Mouse (Mus musculus) kidney, postnatal 36 days (tissue): Measurements from ENCODE around the gene Doc2b.

Experiments used
- DNase-seq, 2 experiments: peaks; one replicate each; pipeline ENCODE4 v3.0.0; 2021 to 2022; ENCODE audit warnings: mixed read lengths in 2 of 2

Doc2b gene

DNA sequence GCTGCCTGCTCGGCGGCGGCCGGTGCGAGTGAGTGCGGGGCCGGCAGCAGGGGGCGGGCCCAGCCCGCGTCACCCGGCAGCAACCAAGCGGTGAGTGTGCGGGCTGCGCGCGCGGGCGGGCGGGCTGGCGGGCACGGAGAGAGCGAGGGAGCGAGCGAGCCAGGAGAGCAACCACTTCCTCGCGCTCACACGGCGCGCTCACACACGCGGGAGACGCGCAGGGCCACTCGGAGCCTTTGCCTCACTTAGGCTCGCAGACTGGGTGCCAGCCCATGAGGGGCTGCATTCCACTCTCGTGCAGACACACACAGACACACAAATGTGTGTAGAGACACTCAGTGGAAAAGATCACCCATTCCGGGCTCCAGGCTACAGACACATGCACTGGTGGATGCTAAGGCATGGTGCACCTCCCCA, at the start of gene Doc2b:
TSS of gene Doc2b (minus strand) at position 21 of the 417 bp plus-strand sequence.
- DNase-seq: peak in 1 of 2 experiments; percentile 60

DNA sequence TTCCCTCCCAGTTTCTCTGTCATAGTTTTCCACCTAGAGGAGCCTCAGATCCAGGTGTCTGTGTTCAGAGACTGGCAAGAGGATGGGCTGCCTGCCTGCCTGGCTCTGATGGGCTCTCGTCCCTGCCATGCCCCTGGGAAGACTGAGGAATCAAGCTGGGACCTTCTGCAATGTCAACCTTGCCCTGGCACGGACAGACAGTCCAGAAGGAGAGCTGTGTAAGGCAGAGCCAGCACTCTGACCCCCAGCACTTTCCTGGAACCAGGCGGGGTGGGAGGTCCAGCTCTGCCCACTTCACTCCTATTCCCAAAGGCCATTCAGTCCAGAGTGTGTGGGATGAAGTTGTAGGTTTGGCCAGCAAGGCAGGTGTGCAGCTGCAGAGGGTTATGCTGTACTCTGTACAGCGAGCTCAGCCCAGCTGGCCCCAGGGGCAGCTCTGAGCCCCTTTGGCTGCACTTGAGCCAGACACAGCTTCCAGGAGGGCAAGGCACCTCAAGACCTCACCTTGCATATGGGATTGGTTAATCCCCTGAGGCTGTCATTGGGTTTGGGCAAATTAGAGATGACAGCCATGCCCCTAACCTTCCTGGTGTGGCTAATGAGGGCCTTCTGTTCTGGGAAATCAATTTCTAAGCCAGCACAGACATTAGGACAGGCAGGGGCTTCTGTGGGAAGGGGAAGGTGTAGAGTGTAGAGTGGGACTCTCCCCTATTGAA, 47.2 kb upstream of the Doc2b start:
- peak in 1 of 2 experiments; percentile 40 for DNase-seq

DNA sequence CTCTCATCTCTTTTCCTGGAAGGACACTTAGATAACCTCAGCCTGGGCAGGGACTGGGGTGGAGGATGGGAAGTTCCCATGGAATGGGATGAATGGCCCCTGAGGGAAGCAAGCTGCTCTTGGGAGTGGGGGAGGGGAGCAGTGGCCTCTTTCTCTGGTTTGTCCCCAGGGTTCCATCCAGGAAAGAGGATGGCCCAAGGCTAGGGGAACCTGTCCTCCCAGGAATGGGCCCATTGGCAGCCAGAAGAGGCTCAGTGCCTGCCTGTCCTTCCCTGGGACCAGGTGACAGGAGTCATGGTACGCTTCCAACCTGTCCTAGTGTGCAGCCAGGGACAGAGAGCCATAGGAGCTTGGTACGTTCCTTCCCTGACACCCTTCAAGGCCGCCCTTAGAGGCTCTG, 45.7 kb upstream of the Doc2b start:
- DNase-seq: no peak

DNA sequence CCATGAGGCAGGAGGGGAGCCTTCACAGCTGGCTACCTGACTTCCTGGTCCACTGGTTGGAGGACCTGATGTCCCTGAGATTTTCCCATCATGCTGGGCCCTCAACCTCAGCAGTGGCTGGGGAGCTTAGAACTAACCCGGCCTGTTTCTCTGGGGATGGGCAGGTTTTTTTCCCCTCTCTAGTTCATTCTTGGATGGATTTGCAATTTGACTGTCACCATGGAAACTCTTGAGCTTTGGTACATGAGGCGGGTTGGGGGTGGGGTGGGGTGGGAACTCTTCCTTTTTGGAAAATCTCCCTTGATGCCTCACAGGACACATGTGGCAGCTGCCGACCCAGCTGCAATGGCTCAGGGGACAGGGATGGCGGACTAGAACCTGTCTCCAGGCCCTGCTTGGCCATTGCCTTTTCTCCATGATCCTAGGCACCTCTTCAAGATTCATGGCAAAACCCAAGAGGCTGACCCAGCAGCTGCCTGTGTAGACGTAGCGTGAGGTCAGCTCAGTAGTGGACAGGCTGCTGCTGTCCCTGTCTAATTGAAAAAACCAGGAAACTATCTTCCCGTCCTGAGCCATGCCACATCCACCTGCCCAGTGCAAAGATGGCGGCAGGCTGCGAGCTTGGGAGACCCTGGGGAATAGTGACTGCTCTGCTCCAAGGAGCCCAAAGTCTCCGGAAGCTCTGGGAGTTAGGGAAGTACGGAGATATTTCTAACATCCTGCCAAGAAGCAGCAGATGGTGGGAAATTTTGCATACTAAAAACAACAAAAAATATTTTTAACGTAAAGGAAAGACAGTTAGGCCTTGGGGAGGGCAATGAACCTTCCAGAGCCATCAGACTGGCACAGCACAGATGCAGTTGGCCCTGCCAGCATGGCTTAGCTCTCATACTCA, 43.9 kb upstream of the Doc2b start:
- no peak for DNase-seq

DNA sequence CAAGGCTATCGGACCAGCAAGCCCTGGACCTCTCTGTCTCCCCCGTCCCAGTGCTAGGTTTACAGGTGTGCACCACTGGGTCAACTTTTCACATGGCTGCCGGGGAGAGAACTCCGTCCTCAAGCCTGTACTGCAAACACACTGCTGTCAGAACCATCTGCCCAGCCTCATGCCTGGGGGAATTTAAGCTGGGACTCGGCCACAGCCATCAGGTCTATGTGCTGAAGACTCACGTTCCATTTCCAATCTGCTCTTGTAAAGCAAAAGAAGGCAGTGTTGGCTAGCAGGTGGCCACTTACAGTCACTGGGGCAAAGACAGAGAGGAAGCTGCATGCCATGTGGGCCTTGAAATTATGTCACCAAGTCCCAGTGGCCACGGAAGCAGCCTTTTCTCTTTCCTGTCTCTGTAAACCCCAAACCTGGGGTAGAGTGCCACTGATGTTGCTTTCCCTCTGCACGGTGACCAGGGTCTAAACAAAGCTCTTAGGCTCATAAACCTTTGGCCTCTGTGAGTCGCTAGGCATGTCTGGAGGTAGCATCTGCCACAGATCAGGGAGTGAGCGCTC, 43.1 kb upstream of the Doc2b start:
- no peak for DNase-seq

DNA sequence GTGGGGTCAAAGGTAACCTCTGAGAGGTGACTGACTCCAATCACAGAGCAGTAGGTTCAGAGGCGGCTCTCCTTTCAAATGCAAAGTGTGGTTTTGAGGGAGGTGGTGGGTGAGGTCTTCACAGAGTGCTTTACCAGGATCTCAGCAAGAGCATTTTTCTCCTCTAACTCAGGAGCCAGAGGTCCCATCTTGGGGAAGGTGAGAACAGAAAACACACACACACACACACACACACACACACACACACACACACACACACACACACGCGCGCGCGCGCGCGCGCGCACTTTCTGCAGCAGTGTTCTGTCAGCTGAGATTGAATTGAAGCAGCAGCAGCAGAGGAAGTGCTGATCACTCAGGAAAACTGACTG, 40.4 kb upstream of the Doc2b start:
- DNase-seq: no peak

DNA sequence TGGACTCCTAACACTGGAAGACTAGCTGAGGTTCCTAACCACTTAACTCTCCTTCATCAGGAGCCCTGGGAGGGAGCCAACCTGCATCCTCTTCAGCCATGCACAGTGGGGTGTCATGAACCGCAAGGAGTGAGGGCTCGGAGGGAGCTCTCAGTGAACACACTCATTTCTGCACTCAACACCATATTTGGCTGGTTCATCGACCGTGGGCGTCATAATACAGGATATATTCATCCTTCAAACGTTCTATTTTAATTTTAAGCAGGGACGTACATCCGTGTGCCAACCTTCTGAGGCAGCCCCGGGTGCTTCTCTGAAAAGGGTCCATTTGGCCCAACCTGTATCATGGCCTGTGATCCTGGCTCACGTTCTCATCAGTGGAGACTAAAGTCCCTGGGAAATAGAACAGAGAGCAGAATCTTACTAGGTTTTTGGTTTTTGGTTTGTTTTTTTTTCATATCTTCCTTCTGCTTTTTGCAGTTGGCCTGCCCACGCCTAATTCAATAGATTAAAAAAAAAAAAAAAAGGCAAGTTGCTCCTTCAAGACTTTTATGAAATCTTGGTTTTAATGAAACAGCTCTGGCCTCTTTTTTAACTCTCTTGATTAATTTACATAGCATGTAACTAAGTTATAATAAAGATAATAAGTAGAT, 39.9 kb upstream of the Doc2b start:
- DNase-seq: no peak

DNA sequence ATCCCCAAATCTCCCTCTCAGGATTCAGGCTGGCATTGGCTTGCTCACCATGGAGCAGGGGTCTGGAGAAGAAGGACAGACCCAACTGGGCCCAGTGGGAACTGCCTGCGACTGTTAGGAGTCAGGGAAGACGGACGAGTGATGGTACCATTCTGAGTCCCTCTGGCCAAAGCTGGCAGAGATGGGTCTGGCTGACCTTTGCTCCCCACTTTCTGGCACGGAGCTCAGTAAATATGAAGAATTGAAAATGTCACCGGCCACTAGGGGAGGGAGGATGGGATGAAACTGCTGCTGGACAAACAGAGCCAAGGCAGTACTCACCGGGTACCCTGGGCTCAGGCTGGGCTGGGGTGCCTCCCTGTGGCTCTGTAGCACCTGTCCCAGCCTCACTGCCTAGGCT, 37.2 kb upstream of the Doc2b start:
- DNase-seq: peak; percentile 32 to 67

DNA sequence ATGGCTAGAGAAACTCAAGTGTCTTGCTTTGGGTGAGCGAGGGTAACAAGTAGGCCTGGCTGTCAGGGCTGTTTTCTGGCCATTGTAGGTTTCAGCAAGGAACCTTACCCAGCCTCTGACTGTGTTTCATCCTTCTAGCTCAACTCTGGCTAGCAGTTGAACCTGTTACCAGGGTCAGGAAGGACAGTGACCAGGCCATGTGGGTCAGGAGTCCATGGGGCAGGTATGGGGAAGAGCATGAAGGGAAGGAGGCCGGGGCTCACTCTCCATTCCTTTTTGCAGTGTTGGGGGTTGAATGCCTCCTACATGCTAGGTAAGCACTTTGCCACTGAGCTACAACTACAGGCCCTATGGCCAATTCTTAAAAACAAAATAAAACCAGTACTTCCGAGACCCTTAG, 34.5 kb upstream of the Doc2b start:
- DNase-seq: peak; percentile 44 to 47

DNA sequence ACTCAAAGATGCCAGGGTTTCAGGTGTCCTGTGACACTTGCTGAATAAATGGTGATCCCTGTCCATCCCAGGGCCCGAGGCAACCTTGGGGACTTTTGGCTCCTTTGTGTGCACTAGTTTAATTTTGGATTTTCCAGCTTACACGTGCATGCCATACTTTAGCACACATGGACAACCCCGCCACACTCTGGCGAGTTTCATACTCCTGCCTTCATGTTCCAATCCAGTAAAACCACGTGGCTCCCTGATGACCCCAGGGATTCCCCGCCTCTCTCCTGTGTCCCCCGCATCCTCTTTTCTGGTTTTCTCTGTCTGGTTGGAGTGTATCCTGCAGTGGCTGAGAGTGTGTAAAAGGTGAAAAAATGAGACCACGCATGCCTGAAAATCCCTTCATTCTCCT, 31.6 kb upstream of the Doc2b start:
- DNase-seq: no peak

DNA sequence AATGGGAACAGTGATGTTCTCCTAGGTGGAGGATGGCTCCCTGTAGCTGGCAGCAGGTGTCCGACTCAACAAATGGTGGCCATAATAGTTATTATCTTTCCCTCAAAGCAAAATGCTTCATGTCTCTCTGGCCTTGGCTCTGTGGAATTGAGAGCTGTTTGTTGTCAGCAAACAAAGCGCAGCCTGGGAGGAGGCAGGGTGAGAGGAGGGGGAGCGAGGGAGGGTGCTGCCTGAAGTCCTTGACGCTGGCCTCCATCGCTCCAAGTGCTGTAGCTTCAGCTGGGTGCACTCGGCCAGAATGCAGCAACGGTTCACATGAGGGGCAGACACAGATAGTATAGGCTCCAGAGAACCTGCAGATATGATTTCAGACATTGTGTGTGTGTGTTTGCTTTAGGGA, 27.7 kb upstream of the Doc2b start:
- DNase-seq: no peak

DNA sequence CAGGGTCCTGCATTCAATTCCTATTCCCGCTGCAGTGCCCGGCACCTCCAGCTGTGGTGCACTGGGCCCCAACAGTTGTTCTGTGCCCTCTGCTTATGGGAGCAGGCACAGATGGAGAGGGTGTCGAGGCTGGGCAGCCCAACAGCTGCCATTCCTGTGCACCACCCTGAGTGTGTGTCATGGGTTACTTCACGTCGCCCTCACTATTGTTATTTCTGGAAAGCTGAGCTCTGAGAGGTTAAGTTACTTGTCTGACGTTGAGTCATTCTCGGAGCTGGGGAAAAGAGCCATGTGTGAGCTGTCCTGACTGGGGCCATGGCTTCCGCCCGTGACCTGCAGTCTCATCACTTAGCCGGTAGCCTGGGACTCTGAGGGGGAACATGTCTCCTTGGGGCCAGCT, 17.2 kb upstream of the Doc2b start:
- peak in 1 of 2 experiments; percentile 13 for DNase-seq

DNA sequence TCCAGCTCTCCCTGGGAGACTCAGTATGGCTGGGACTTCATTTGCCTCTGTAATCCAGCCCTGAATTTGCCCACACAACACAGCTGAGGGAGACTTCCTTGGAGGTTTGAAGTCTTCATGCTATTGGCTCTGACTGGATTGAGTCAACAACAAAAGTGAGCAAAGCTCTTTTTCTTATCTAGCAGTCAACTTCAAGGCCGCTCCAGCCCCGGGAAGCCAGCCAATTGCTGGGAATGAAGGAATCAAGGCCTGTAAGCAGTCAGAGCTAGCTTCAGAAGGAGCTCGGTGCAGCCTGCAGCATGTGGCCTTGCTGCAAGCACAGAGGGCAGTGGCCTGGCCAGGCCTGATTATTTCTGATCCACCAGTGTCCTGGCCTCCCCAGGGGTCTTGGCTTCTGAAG, 16.1 kb upstream of the Doc2b start:
- DNase-seq: peak; percentile 86 to 88

DNA sequence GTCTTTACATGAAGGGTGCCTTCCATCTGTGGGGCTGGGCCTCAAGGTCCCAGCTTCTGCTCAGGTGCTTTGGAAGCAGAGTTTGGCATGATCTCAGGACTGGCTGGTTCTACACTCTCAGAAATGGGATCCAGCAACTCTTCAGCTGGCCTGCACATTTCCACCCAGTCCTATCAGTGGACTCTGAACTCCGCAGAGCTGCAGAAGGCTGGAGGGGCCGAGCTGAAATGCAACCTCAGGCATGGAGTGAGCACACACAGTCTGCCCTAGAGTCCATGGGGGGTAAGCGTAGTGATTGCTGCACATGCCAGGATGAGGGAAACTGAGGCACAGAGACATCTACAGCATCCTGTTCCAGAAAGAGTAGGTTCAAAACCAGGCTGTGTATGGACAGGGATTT, 14.7 kb upstream of the Doc2b start:
- DNase-seq: no peak

DNA sequence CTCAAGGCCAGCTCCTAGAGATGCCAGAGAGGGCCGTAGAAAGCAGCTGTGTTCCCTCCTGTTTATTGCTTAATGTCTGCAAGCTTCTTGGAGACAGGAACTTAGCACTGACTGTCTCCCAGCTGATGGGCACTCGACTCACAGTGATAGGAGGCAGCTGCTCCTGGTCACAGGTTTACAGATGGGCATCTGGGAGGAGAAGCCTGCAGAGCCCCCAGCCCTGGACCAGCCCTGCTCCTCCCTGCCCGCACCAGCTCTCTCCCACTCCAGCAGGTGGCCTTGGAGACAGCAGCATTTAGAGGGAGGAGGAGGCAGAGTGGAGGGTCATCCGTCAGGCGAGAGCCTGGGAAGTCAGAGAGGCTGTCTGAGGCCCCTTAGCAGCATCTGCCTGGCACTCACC, 11.6 kb upstream of the Doc2b start:
- DNase-seq: peak in 1 of 2 experiments; percentile 22

DNA sequence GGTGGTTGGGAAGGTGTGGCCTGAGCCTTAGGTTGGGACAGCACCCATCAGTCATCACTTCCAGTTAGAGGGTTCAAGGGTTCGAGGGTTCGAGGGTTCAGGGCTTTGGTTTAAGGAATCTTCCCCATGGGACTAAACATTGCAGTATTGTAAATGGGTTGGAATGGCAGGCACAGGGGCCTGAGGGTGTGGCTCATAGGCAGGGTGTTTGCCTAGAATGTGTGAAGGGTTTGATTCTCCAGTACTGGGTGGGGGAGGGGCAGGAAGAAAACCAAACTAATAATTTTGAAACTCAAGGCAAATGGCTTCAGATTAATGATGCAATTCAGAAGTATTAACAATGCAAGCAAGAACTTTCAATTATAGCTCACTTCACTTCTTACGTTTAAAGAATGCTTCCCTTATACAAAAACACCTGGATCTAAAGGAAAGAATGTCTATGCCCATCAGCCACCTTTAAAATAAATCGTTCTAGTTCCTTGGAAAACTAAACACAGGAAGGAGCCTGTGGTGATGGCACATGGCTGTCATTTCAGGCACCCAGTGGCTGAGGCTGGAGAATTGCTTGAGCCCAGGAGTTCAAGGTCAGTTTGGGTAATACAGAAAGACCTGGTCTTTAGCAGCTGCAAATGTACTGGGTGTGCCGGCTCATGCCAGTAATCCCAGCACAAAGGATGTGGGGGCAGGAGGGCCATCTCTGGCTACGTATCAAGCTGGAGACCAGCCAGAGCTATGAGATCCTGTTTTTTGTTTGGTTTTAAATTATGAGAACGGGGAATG, 6.1 kb upstream of the Doc2b start:
- no peak for DNase-seq

DNA sequence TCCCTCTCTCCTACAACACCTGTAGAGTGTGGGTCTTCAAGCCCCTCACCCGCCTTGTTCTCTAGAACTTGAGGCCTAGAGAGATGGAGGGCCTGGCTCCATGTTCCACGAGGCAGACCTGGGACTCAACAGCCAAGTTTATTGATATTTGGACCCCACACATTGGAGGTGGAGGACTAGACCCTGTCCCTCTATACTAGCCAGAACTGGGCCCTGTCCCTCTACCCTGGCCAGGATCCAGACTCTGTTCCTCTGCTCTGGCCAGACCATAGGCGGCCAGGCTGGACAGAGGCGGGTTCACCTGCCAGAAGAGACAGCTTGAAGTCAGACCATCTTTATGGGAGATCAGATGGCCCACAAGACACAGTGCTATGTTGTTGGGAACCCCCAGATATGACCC, 5.5 kb upstream of the Doc2b start:
- no peak for DNase-seq

DNA sequence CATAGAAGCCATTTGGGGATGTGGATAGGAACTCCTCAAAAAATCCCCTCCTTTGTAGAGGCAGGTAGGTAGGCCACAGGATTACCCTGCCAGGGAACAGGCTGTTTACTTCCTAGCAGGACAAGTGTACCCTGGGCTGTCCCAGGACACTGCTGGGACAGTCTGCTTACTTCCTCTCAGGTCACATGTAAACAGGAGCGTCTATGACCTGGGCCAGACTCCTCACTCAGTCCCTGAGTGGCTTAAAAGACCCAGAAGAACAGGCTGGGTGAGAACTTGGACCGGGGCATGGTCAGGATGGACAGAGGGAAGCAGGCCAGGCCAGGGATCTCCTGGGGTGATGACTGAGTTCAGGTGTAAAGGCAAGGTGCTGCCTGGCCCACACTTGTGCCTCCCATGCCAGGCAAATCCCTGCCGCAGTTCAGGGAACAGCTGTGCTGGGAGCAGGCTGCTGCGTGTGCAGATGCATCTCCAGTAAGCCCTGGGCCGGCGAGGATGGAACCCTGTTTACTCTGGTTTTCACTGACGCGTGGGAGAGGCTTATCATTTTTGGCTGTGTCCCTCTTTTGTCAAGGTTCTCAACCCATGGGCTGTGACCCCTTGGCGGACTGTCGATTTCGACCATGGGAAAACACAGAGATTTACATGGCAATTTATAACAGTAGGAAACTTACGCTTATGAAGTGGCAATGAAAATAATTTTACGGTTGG, 842 bp upstream of the Doc2b start:
- no peak for DNase-seq

DNA sequence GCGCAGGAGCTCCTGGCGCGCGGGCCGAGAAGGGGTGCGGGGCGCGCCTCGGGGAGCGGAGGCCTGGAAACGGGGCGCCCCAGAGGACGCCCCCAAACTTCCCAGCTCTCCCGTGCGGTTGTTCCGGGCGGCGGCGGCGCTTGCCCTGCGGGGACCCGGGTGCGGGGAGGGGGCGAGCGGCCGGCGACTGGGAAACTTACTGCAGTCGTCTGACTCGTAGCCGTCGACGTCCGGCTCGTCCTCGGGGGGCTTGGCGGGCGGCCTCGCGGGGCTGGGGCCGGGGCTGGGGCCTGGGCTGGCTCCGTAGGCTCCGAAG, 570 bp downstream of the Doc2b start:
- DNase-seq: no peak

DNA sequence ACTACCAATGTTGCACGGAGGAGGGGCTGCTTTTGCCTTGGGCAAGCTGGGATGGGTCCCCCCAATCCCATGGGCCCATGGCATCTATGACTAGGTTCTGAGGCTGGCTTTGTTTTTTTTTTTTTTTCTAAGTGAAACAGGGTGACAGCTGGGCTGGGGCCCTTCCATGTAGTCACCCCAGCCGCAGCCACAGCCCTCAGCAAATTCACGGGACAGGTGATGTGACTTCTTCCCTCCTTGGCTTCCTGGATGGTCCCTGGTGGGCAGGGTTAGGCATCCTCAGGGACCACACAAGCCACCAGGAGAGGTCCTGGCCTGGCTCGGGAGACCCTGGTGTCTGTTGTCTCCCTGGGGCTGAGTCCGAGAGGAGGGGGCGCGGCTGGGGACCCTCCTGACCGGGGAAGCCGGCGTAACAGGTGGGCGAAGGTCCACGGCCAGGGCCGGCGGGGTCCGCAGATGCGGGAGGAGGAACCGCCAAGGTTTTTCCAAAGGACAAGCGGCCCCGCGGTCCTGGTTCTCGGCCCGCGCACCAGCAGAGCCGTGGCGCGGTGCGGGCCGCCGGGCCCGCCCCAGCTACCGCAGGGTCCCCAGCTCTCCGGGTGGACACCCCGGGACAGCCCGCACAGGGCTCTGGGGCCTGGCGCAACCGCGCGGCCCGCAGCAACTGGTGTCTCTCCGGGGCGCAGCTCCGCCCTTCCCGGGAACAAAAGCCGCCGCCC, 1.1 kb downstream of the Doc2b start:
- peak in 1 of 2 experiments; percentile 47 for DNase-seq

DNA sequence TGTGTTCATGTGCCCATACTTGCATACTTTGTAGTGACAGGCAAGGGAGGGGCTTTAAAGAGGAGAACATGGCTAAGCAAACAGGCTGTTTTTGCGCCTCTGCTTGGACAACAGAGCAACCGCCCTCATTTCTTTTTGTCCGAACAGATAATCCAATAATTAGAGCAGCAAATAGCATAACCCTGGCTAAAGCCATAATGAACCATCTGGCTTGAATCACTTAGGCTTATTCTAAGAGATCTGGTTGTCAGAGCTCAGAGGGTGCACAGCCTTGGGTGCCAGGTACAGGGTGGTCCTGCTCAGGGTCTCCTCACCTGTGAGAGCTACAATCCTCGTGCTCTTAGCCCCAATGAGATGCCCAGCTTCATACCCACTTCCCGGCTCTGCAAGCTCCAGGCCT, 2.5 kb downstream of the Doc2b start:
- no peak for DNase-seq
